Mouse (Mus musculus): Measurements from ENCODE around the gene Eng. TPM values are rescaled to one million over a fixed set of nuclear protein-coding genes. Genes with fewer than 3 reads are reported as not detected.

Gene Eng
- polyA plus RNA-seq, 1 experiment, result 37.7 TPM

- DNase-seq (ENCODE audit: extremely low spot score in 1 of 2, low spot score in 1 of 2), result no peak
These were observed 27.0 kb downstream of the Eng start for GRCm38 (mm10) chr2:32673176-32673917.

- DNase-seq (ENCODE audit: extremely low spot score in 1 of 2, low spot score in 1 of 2), result no peak
These were observed 30.4 kb downstream of the Eng start for GRCm38 (mm10) chr2:32676821-32677220.

- DNase-seq (ENCODE audit: extremely low spot score in 1 of 2, low spot score in 1 of 2), result no peak
These were observed 31.3 kb downstream of the Eng start for GRCm38 (mm10) chr2:32677683-32678082.

GRCm38 (mm10) chr2:32680051-32680451 is 33.7 kb downstream of the Eng start:
- DNase-seq (ENCODE audit: extremely low spot score in 1 of 2, low spot score in 1 of 2), result peak; percentile 39 to 71

- no peak for DNase-seq (ENCODE audit: extremely low spot score in 1 of 2, low spot score in 1 of 2)
These were observed 34.7 kb downstream of the Eng start for GRCm38 (mm10) chr2:32680961-32681650.

- no peak for DNase-seq (ENCODE audit: extremely low spot score in 1 of 2, low spot score in 1 of 2)
These were observed 35.4 kb downstream of the Eng start for GRCm38 (mm10) chr2:32681754-32682153.

- DNase-seq (ENCODE audit: extremely low spot score in 1 of 2, low spot score in 1 of 2), result no peak
These were observed 36.5 kb downstream of the Eng start for GRCm38 (mm10) chr2:32682721-32683417.

- no peak for DNase-seq (ENCODE audit: extremely low spot score in 1 of 2, low spot score in 1 of 2)
These were observed 37.3 kb downstream of the Eng start for GRCm38 (mm10) chr2:32683701-32684100.

GRCm38 (mm10) chr2:32684681-32685428 is 38.5 kb downstream of the Eng start:
- no peak for DNase-seq (ENCODE audit: extremely low spot score in 1 of 2, low spot score in 1 of 2)

- no peak for DNase-seq (ENCODE audit: extremely low spot score in 1 of 2, low spot score in 1 of 2)
These were observed 39.4 kb downstream of the Eng start for GRCm38 (mm10) chr2:32685807-32686206.

- DNase-seq (ENCODE audit: extremely low spot score in 1 of 2, low spot score in 1 of 2), result no peak
These were observed 40.2 kb downstream of the Eng start for GRCm38 (mm10) chr2:32686640-32687039.

- no peak for DNase-seq (ENCODE audit: extremely low spot score in 1 of 2, low spot score in 1 of 2)
These were observed 41.2 kb downstream of the Eng start for GRCm38 (mm10) chr2:32687562-32687961.

GRCm38 (mm10) chr2:32689420-32689819 is 43.0 kb downstream of the Eng start:
- peak; percentile 86 to 95 for DNase-seq (ENCODE audit: extremely low spot score in 1 of 2, low spot score in 1 of 2)

- DNase-seq (ENCODE audit: extremely low spot score in 1 of 2, low spot score in 1 of 2), result no peak
These were observed 44.6 kb downstream of the Eng start for GRCm38 (mm10) chr2:32691041-32691440.

- no peak for DNase-seq (ENCODE audit: extremely low spot score in 1 of 2, low spot score in 1 of 2)
These were observed 46.1 kb downstream of the Eng start for GRCm38 (mm10) chr2:32692496-32692895.

- DNase-seq (ENCODE audit: extremely low spot score in 1 of 2, low spot score in 1 of 2), result no peak
These were observed 46.9 kb downstream of the Eng start for GRCm38 (mm10) chr2:32693282-32693681.

GRCm38 (mm10) chr2:32693823-32694411 is 47.5 kb downstream of the Eng start:
- DNase-seq (ENCODE audit: extremely low spot score in 1 of 2, low spot score in 1 of 2), result peak; percentile 92 to 95

- DNase-seq (ENCODE audit: extremely low spot score in 1 of 2, low spot score in 1 of 2), result no peak
These were observed 48.3 kb downstream of the Eng start for GRCm38 (mm10) chr2:32694691-32695090.

- no peak for DNase-seq (ENCODE audit: extremely low spot score in 1 of 2, low spot score in 1 of 2)
These were observed 53.3 kb downstream of the Eng start for GRCm38 (mm10) chr2:32699680-32700079.

GRCm38 (mm10) chr2:32700966-32701743 is 54.8 kb downstream of the Eng start:
- no peak for DNase-seq (ENCODE audit: extremely low spot score in 1 of 2, low spot score in 1 of 2)

All from frontal cortex, adult 2 months (tissue).